Mouse (Mus musculus): ENCODE data around the gene Tle3. TPM values are rescaled to one million over a fixed set of nuclear protein-coding genes. Genes with fewer than 3 reads are reported as not detected.

Gene Tle3
- polyA plus RNA-seq, 2 experiments = 45.1 to 113 TPM

DNA sequence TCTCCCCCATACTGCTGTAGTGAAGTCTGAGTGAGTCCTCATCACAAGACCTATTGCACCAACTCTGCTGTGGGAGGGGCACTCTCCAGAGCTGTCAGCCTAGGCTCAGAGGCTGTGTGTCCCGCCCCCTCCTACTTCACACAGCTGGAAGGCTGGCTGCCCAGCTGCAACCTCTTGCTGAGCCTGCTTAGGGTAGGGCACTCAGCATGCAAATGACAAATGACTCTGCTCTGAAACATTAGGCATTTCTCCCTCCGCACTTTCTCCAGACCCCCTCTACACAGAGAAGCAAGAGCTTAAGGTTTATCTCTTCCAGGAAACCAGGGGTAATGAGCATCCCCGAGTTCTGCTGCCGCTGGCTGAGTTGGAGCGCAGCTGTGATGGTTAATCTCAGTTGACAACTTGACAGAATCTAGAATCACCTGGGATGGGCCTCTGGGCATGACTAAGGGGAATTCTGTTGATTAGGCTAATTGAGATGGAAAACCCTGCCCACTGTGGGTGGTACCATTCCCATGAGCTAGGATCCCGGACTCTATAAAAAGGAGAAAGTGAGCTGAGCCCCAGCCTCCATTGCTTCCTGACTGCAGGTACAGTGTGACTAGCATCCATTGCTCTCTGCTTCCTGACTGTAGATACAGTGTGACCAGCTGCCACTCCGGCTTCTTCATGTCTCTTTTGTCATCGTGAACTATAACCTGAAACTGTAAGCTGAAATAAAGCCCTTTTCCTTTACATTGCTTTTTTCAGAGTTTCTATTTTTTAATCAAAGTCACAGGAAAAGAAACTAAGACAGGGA is 63.2 kb downstream of the Tle3 start:
- no peak overlapping the region for H3K9ac ChIP-seq (ENCODE audit: low read depth, low read length, severe bottlenecking)
- no peaks in the 10 kb centered on the region for H3K36me3 ChIP-seq (ENCODE audit: control insufficient read depth, insufficient read depth, low read length)
- no peak for TF ChIP-seq POLR2A (IDR thresholded peaks at IDR 0.05; ENCODE audit: borderline replicate concordance, extremely low read depth, insufficient read depth, insufficient read length)
- H3K27me3 ChIP-seq (ENCODE audit: control insufficient read depth, insufficient read depth, low read length) = no peaks in the 10 kb centered on the region
- 0 out of 2 replicates have a peak, but pooled peaks cover 2% of the 10 kb centered on the region for H3K4me1 ChIP-seq (ENCODE audit: control insufficient read depth, insufficient read depth, low read length)
- no peak overlapping the region for H3K4me2 ChIP-seq (replicated peaks; ENCODE audit: low read depth, low read length, severe bottlenecking)
- H3K4me3 ChIP-seq (replicated peaks; ENCODE audit: low read length) = no peak overlapping the region
- no peak; the same call in 1 of the 2 replicates for ATAC-seq (ENCODE audit: low FRiP score, low read depth)
- WGBS = 34% methylated on average over 8 of the region's 8 CpGs
- peak; percentile 53 for DNase-seq (ENCODE audit: low spot score)
- H3K27ac ChIP-seq (replicated peaks; ENCODE audit: low read depth, low read length) = no peak overlapping the region
- H3K9me3 ChIP-seq (ENCODE audit: control insufficient read depth, low read length) = no peaks in the 10 kb centered on the region

GRCm38 (mm10) chr9:61436104-61436503 is 63.9 kb downstream of the Tle3 start:
- H3K27ac ChIP-seq (replicated peaks; ENCODE audit: low read depth, low read length) = no peak overlapping the region
- no peaks in the 10 kb centered on the region for H3K36me3 ChIP-seq (ENCODE audit: control insufficient read depth, insufficient read depth, low read length)
- WGBS = 79% methylated on average over 2 of the region's 2 CpGs
- TF ChIP-seq POLR2A (IDR thresholded peaks at IDR 0.05; ENCODE audit: borderline replicate concordance, extremely low read depth, insufficient read depth, insufficient read length) = no peak
- DNase-seq (ENCODE audit: low spot score) (no peak), ATAC-seq (ENCODE audit: low FRiP score, low read depth) (no peak)
- H3K27me3 ChIP-seq (ENCODE audit: control insufficient read depth, insufficient read depth, low read length) = no peaks in the 10 kb centered on the region
- H3K4me3 ChIP-seq (replicated peaks; ENCODE audit: low read length) = no peak overlapping the region
- H3K9ac ChIP-seq (ENCODE audit: low read depth, low read length, severe bottlenecking) = no peak overlapping the region
- no peak overlapping the region for H3K4me2 ChIP-seq (replicated peaks; ENCODE audit: low read depth, low read length, severe bottlenecking)
- H3K4me1 ChIP-seq (ENCODE audit: control insufficient read depth, insufficient read depth, low read length) = peaks cover 5% of the 10 kb centered on the region
- H3K9me3 ChIP-seq (ENCODE audit: control insufficient read depth, low read length) = no peaks in the 10 kb centered on the region

GRCm38 (mm10) chr9:61436761-61437160 is 64.6 kb downstream of the Tle3 start:
- Histone ChIP-seq H3K36me3 (ENCODE audit: control insufficient read depth, insufficient read depth, low read length) (no peaks in the 10 kb centered on the region), H3K4me2 (replicated peaks; ENCODE audit: low read depth, low read length, severe bottlenecking) (no peak overlapping the region), H3K4me3 (replicated peaks; ENCODE audit: low read length) (no peak overlapping the region), H3K9ac (ENCODE audit: low read depth, low read length, severe bottlenecking) (no peak overlapping the region), H3K4me1 (ENCODE audit: control insufficient read depth, insufficient read depth, low read length) (peaks cover 12% of the 10 kb centered on the region), H3K27me3 (ENCODE audit: control insufficient read depth, insufficient read depth, low read length) (no peaks in the 10 kb centered on the region), H3K9me3 (ENCODE audit: control insufficient read depth, low read length) (no peaks in the 10 kb centered on the region), H3K27ac (replicated peaks; ENCODE audit: low read depth, low read length) (no peak overlapping the region)
- ATAC-seq (ENCODE audit: low FRiP score, low read depth) (no peak), DNase-seq (ENCODE audit: low spot score) (no peak)
- no peak for TF ChIP-seq POLR2A (IDR thresholded peaks at IDR 0.05; ENCODE audit: borderline replicate concordance, extremely low read depth, insufficient read depth, insufficient read length)
- 93% methylated on average over 6 of the region's 6 CpGs for WGBS

GRCm38 (mm10) chr9:61439092-61439491 is 66.9 kb downstream of the Tle3 start:
- H3K27me3 ChIP-seq (ENCODE audit: control insufficient read depth, insufficient read depth, low read length) = no peaks in the 10 kb centered on the region
- 83% methylated on average over 5 of the region's 6 CpGs for WGBS
- no peak for ATAC-seq (ENCODE audit: low FRiP score, low read depth)
- peak; percentile 39 for DNase-seq (ENCODE audit: low spot score)
- H3K9ac ChIP-seq (ENCODE audit: low read depth, low read length, severe bottlenecking) = no peak overlapping the region
- peaks cover 21% of the 10 kb centered on the region for H3K4me1 ChIP-seq (ENCODE audit: control insufficient read depth, insufficient read depth, low read length)
- no peak overlapping the region for H3K4me3 ChIP-seq (replicated peaks; ENCODE audit: low read length)
- TF ChIP-seq POLR2A (IDR thresholded peaks at IDR 0.05; ENCODE audit: borderline replicate concordance, extremely low read depth, insufficient read depth, insufficient read length) = no peak
- no peak overlapping the region for H3K27ac ChIP-seq (replicated peaks; ENCODE audit: low read depth, low read length)
- H3K36me3 ChIP-seq (ENCODE audit: control insufficient read depth, insufficient read depth, low read length) = no peaks in the 10 kb centered on the region
- H3K9me3 ChIP-seq (ENCODE audit: control insufficient read depth, low read length) = no peaks in the 10 kb centered on the region
- no peak overlapping the region for H3K4me2 ChIP-seq (replicated peaks; ENCODE audit: low read depth, low read length, severe bottlenecking)

DNA sequence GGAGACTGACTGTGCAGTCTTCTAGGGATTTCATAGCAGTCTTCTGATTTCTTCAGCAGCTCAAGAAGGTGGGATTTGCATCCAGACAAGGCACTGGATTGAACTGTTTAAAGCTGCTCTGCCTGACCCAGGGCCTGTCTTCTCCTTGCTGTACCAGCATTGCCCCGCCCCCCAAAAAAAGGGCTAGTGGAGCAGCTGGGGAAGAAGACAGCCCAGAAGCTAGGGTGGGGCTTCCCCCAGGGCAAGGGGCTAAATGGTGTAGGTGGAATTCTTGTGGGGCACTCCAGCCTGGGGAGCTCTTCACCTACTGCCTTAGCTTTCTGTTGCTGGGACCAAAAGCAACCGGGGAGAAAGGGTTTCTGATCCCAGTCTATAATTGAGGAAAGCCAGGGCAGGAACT is 67.8 kb downstream of the Tle3 start:
- Histone ChIP-seq H3K4me2 (replicated peaks; ENCODE audit: low read depth, low read length, severe bottlenecking) (no peak overlapping the region), H3K36me3 (ENCODE audit: control insufficient read depth, insufficient read depth, low read length) (no peaks in the 10 kb centered on the region), H3K27me3 (ENCODE audit: control insufficient read depth, insufficient read depth, low read length) (no peaks in the 10 kb centered on the region), H3K9ac (ENCODE audit: low read depth, low read length, severe bottlenecking) (no peak overlapping the region), H3K4me1 (ENCODE audit: control insufficient read depth, insufficient read depth, low read length) (peaks cover 20% of the 10 kb centered on the region), H3K9me3 (ENCODE audit: control insufficient read depth, low read length) (no peaks in the 10 kb centered on the region), H3K4me3 (replicated peaks; ENCODE audit: low read length) (no peak overlapping the region), H3K27ac (replicated peaks; ENCODE audit: low read depth, low read length) (no peak overlapping the region)
- 69% methylated on average over 2 of the region's 2 CpGs for WGBS
- no peak for ATAC-seq (ENCODE audit: low FRiP score, low read depth)
- TF ChIP-seq POLR2A (IDR thresholded peaks at IDR 0.05; ENCODE audit: borderline replicate concordance, extremely low read depth, insufficient read depth, insufficient read length) = no peak
- no peak for DNase-seq (ENCODE audit: low spot score)
